Mouse (Mus musculus) embryonic fibroblast, embryonic 13.5 days (primary cell): ENCODE data around the gene Nrcam.

Experiments used
- CTCF ChIP-seq: IDR thresholded peaks from 2 replicates; pipeline ENCODE4 v1.5.1; 2011; ENCODE audit warnings: mild to moderate bottlenecking, control low read depth, low read length, moderate library complexity, borderline replicate concordance; ENCODE audit not compliant: insufficient read depth
- POLR2A ChIP-seq: IDR thresholded peaks from 2 replicates; pipeline ENCODE4 v1.6.1; 2011; ENCODE audit warnings: low read depth, mild to moderate bottlenecking, control low read depth, low read length, moderate library complexity

DNA sequence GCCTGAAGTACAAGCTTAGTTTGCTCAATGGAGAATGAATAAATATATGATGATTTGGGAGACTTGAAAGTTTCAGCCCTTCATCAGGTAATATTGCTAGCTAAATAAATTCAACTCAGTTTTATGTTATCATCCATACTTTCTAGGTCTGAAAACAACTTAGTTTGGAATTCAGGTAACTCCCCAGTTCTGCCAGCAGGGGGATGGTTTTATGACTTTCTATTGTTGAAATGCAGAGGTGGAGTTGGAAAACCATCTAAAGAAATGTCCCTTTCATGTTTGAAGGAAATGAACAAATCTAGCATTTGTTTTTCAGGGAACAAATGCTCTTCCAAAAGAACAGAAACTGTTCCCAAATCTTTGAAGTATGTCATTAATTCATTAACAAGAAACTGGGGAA lies 146.7 kb downstream of the Nrcam start:
- TF ChIP-seq POLR2A (no peak), CTCF (no peak)
